Mouse (Mus musculus) cerebellum, adult 8-10 months (tissue): ENCODE data around the gene Lrch1.

ENCODE experiments used
- DNase-seq: peaks from one replicate; pipeline ENCODE4 v3.0.0; 2022

The Lrch1 gene

DNA sequence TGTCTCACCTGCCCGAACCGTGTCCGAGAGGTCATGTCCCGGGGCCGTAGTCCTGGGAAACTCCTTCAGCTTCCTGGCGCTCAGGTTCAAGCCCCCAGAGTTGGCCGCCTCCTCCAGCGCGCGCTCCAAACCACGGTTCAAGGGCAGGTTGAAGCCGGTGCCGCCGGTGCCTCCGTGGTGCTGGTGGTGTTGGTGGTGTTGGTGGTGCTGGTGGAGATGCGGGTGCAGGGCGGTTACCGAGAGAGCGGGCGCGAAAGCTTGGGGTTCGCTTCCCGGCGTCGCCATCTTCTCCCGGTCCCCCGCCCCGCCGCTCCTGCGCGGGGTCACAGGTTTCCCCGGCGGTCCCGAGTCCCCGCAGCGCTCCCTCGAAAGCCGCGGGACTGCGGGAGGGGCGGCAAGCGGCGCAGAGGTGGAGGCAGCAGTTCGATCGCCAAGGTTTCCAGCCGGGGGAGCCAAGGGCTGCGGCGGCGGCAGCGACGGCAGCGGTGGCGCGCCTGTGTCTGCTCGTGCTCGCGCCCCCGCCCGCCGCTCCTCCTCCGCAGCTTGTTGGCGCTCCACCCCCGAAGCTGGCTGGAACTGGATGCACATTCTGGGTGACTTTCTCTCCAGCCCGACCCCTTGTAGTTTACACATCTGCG lies at the start of gene Lrch1:
Gene Lrch1 (minus strand): TSS at position 501 of the 638 bp plus-strand sequence.
- peak; percentile 77 for DNase-seq

DNA sequence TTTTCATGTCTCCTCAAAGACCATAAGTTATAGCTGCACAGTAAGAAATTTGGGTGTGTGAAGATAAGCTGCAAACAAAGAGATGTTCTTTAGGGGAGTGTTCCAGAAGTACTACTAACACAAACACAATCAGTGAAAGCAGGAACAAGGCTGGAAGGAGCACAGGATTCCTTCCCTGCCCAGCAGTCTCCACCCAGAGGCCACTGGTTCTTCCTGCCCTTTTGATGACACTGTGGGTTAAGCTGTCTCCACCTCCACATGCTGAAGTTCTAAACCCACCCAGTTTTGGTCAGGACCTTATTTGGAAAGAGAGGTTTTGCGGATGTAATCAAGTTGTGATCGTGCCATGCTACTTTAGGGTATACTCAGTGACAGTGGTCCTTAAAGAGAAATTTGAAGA lies 49.4 kb upstream of the Lrch1 start:
- no peak for DNase-seq

DNA sequence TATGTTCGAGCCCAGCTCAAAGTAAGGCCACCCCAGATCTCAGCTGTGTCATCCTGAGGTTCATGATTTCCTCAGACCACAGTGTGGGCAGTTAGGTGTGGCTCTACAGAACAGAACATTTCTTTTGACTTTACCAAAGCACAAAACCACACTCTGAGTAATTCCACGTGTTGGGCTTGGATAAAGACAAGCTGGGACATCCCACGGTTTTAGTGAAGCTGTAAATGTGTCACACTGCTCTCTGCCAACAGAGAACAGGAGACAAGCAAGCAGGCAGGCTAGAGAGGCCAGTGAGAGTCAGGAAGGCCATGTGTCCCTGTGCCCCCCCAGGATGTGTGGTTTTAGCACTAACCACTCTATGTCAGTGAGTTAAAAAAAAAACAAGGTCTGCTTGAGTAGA lies 48.9 kb upstream of the Lrch1 start:
- DNase-seq: no peak

DNA sequence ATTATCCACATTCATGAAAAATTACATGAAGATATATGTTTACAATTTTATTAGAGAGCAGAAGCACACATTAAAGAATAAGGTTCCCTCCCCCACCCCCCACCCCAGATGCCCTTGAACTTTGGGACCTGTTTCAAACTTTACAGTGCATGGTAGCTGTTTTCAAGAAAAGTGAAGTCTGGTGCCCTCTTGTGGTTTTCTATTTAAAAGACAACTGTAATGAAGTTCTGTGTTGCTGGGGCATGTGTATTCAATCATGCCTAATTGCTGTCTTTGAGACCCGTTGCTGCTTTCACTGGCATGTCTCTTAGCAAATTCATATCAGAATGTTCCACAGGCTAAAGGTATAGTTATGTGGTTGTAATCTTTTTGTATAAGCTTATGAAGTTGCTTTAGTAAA lies 42.8 kb upstream of the Lrch1 start:
- peak; percentile 25 for DNase-seq

DNA sequence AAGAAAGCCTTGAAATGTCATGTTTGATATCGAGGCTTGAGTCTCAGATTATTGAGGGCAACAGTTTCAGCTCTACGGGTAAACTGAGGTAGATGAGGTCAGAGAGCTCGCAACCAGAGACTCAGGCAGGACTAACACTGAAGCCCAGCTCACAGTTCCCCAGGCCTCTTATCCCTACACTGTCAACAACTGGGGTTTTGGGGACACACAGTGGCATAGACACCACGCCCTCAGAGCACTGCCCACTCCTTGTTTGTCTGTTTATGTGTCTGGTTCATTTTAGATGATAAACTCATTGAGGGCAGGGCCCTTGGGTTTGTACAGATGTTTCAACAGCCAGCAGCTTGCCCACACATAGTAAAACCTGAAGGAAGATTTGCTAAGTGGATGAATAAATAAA lies 42.2 kb upstream of the Lrch1 start:
- DNase-seq: no peak

DNA sequence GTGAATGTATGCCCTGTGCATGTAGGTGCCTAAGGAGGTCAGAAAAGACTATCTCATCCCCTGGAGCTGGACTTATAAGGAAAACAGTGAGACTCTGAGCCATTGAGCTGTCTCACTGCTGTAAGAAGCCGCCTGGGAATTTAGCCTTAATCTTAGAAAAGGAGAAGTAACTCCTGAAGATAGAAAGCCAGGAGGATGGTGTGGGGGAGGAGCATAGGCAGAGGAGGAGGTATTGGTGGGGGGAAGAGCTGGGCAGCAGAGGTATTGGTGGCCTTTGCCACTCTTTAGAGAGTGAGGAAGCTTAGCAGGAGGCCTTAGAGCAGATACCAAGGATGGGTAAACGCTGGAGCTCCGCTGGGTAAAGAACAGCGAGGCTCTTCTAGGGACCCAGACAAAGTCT lies 41.6 kb upstream of the Lrch1 start:
- DNase-seq: no peak

DNA sequence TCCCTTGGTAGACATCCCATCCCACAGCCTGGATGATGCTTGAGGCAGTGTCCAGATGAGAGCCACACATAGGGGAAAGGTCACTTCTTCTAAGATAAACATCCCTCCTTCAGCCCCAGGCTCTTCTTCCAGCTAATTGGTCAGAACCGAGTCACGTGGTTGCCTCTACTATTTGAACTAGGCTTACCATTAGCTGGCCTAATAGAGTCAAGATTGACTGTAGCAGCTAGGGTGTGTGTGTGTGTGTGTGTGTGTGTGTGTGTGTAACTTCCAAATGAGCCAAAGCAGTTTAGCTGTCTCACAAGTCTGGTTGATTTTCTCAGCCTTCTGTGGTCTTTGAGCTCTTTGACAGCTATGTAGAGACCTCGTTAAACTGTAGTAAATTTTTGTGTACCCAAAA lies 38.9 kb upstream of the Lrch1 start:
- no peak for DNase-seq

DNA sequence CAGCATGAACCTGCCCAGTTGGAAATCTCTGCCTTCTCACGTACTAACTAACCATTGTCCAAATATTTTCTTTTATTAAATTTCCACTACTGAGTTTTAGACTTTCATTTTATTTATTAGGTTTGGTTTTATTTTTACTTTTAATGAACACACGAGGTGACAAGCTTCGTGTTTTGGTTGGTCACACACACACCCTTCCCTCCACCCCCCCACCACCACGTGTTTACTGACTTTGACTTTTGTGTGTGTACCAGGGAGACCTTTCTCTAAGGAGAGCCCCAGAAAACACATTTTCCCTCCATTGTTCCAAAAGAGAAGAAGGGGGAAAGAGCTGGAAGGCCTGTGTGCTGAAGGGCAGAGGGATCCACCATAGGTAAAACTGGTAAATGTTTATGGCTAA lies 38.0 kb upstream of the Lrch1 start:
- no peak for DNase-seq

DNA sequence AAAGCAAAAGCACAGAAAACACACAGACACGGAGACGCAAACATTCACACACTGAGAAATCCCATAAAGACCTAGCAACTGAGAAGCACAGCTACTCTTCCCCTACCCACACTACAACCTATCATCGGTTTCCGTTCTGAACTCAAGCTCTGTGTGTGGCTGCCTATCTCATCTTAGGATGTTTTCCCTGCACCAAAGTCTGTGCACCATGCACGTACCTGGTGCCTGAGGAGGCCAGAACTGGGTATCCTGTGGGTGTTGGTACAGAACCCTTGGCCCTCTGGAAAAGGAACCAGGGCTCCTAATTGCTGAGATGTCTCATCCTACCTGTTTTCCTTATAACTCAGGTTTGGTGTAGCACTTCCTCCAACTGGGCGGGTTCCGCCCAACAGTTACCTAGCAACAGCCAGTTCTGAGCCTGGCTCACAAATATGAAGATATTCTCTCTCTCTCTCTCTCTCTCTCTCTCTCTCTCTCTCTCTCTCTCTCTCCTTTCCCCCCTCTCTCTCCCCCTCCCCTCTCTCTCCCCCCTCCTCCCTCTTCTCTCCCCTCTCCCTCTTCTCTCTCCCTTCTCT lies 37.2 kb upstream of the Lrch1 start:
- DNase-seq: no peak

DNA sequence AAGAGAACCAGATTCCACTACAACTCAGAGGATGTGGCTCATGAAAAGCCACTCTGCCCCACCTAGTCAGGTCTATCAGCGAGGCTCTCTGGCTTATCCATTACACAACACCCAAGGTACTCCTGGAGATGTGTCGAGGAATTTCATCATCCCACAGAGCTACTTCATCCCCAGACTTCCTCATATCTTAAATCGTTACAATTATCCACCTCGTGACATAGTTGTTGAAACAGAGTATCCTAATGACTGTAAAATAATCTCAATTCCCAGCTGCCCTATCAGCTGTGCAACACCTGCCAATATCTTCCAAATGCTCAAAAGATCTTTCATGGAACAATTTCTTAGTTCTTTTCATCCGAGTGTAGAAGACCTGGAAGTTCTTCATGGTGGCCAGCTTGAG lies 35.4 kb upstream of the Lrch1 start:
- no peak for DNase-seq

DNA sequence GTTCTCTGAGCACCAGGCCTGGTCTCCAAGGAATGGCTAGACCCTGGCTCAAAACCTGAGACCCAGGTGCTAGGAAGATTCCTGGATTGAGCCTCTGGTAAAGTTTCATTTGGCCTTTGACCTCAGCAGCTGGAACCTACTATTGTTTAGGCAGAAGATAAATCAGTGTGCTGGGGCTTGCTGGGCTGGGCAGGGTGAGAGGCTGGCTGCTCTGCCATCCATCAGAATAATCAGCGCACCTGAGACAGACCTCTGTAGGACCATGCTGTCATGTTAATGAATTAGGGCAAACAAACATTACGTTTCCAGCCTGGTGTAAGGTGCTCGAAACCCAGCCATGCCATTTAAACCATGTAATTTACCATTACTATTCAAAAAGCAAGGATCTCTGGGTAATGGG lies 33.3 kb upstream of the Lrch1 start:
- DNase-seq: no peak

DNA sequence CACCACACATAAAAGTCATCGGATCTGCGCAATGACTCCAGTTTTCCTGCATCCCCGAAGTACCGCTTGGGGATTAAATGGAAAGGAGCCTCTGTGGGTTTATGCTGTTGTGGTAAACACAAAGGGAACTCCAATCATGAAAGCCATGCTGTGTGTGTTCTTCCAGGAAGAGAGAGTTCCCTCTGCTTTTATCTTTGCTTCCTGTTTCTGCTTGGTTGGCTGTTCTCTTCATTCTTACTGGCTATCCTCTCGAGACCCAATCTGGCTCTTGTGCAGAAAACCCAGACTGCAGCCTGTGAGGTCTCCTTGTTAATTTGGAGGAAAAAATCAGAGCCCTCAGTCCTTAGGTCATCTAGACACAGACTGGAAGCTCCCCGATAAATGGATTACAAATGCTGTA lies 29.3 kb upstream of the Lrch1 start:
- DNase-seq: no peak

DNA sequence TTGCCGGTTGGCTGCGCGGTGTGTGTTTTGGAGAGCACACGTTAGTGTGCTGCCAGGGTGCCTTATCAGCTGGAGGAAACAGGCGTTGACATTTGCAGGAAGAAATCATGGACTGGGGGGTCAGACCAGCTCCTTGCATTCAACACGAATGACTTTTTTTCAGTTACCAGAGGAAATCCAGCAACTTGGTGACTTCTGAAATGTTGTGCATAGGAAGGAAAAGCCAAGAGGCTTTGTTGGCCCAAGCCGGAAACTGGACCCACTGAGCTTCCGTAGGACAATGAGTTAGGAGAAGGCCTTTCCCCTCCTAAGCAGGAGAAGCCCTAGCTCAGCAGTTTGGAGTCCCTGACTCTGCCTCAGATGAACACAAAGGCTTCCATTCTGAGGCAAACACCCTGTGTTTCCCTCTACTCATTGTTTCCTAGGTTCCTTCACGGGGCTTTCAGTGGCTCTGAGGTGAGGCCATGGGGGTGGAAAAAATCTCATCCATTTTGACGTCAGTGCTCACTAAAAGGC lies 26.5 kb upstream of the Lrch1 start:
- no peak for DNase-seq

DNA sequence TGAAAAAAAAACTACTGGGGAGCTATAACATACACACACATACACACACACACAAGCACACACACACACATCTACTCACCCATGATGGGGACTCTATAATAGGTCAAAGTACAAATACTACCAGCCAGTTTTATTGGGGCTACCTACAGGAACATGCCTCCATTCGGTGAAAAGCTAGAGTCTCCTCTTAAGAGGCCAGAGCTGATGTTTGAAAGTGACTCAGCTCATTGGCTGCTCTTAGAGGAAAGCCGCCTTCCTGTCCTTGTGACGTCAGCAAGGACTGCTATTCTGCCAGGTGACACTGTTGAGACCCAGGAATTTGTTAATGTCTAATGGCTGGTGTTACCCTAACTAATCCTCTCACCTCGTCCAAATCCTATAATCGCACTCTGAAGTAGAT lies 25.0 kb upstream of the Lrch1 start:
- no peak for DNase-seq

DNA sequence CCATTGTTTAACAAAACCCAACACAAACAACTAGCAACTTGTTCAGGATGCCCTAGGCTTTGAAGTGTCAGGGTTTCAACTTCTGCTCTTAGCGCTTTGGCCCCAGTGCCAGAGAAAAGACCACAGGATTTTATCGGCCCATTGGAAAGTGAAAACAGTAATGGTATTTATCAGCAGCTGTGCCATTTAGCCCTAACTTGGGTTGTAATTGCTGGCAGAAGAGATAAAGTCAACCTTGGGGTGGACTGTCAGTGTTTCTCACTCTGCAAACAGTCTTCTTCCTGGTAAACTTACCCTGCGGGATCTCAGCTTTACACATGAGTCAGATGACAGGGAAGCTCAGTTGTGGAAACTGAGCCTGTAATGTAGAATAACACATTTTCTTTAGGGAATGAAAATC lies 24.5 kb upstream of the Lrch1 start:
- no peak for DNase-seq

DNA sequence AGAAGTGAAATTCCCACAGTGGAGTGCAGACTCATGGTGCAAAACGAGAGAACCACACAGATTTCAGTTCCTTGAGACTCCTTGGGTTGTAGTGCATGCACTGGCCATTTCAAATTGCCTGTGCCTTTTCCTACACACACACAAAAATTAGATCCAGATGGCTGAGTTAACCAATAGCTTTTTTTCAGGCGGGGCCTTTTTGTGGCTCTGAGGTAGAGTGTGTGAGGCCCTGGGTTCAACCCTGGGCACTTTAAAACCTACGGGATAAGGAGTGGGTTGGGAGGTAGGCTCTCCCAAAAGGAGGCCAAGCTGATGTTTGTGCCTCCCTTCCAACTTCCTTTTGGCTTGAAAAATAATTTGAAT lies 15.7 kb upstream of the Lrch1 start:
- DNase-seq: no peak

DNA sequence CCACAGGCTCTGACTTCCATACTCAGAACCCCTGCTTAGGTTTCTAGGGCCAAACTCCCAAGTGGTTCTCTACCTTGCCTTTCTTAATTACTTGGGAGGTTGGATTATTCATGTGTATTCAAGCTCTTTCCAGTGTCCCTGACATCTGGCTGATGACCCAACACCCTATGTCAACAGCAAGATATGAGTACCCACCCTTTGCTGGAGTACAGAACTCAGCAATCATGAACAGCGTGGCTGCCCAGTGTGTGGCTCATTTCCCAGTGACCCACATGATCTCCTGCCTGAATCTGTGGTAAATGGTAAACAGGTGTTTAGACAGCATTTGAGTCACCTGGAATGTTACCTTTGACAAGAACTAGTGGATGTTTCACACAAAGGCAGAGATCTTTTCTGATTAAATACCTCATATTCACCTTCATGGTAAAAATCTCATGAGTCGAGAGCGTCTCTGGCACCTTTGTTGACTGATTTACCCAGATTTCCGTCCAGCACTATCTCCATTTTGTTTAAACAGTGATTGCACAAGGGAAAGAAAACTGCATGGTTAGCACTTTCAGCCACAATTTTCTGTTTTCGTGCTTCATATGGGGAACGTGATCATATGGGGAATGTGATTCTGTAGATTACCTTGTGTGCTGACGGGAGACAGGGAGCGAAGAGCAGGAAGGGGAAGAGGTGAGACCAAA lies 15.2 kb upstream of the Lrch1 start:
- no peak for DNase-seq

DNA sequence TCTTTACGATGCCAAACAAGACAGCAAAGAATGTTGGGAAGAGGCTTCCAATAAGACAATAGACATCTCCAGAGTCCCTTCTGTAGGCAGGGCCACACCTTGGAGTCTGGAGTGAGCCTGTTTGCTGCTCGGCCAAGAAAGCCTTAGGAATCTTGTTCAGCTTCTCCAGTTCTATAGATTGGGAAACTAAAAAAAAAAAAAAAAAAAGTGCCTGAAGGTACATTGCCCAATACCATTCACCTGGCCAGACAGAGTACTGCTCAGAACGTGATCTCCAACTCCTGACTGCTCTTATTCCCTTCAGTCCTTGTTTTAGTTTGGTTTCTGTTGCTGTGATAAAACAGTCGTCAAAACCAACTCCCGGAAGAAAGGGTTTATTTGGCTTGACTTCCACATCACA lies 12.9 kb upstream of the Lrch1 start:
- DNase-seq: no peak

DNA sequence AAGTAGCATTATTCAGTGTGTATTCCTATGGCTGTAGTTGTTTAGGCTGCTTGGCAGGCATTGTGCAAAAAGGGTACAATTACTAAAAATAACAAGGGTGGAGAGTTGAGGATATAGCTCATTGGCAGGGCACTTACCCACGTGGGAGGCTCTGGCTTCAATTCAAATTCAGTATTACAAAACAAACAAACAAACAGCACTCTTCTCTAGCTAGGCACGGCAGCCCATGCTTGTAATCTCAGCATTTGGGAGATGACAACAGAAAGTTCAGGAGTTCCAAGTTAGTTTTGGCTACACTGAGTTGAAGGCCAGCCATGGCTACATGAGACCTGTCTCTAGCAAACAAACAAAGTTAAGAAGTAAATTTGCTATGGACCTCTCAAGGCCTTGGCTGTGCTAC lies 9.0 kb upstream of the Lrch1 start:
- DNase-seq: no peak

DNA sequence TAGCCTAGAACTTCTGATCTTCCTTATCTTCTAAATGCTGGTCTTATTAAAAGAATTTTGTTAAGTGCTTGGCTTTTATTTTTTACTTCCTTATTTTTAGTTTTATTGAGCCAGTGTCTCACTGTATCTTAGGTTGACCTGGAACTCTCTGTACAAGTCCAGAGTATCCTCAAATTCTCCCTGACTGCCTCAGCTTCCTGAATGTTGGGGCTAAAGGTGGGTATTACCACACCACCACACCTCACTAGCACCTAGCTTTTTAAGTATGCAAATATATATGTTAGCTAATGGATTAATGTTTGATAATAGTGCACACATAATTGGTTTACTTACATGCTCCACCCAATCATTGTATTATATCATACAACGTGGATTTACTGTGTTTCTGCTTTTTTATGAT lies 8.6 kb upstream of the Lrch1 start:
- no peak for DNase-seq

DNA sequence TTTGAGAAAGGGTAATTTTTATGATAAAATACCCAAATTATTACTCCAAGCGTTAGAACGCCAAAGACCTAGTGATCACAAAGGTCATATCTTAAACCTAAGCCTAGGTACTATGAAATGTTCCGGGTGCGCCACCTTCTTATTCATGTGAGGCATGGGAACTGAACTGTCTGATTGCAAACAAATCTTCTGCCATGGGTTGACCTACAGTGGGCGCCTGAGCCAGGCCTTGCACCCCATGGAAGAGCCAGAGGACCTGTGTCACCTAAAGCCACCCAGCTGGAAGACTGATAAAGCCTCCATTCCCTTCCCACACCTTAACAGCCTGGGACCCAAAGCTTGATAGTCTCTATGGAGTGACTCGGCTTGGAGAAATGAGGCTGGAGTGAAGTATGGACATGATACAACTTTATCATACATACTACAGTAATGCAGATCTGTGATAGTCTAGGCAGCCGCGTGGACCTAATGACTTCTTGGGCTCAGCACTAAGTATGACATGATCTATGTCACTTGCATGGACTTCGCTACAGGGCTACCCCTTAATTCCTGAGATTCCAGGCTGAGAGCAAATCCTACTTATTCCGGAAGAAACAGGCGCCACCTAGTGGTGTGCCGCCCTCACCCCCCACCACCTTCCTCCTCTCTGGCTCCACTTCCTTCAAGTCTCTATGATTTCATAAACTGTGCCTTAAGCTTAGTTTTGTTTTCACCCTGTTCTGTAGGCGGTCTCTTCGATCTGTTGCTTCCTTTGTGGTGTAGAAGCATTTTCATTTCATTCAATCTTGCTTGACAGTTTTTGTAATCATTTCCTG lies 957 bp upstream of the Lrch1 start:
- DNase-seq: peak; percentile 59

DNA sequence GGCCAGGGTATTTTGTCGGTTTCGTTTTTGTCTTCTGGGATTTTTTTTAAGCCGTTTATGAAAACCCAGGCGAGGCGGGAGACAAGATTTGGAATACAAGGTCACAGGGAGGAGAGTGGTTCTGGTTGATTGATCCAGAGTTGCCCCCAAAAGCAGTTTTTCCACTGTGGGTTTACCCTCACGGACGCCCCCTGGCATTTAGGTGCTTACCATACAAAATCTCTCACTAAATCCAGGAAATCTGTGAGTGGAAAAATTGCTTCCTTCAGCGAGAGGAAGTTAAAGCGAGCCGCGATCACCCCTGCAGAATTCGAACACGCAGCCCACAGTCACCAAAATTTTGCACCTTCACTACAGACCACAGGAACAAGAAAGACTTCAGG lies 329 bp upstream of the Lrch1 start:
- peak; percentile 20 for DNase-seq

DNA sequence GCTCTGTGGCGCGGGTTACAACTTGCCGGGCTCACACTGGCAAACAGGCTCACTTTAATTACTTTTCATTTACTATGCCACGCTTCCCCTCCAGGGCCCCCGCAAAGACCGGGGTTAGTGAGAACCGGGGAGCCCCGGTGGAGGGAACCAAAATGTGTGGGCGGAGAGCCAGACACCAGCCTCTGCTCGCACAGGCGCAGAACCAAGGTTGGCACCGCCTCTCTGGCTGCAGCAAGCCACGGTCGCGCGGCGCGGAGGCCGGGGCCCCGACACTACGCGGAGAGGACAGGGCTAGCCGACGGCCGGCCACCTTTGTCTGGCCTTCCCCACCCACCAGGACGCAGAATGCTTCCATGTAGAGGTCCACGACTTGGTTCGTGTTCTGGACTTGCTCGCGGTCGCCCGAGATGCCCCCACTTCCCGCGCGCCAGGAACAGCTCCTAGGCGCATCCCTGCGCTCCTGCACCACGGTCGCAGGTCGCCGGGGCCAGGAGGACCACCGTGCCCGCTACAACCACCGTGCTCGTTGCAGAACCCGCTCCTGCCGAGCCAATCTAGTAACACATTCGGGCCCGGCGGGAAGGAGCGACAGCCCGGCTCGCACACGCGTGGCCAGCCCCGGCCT lies 813 bp downstream of the Lrch1 start:
- DNase-seq: peak; percentile 82
